Mouse (Mus musculus): ENCODE measurements around the gene Plekho2.

DNA sequence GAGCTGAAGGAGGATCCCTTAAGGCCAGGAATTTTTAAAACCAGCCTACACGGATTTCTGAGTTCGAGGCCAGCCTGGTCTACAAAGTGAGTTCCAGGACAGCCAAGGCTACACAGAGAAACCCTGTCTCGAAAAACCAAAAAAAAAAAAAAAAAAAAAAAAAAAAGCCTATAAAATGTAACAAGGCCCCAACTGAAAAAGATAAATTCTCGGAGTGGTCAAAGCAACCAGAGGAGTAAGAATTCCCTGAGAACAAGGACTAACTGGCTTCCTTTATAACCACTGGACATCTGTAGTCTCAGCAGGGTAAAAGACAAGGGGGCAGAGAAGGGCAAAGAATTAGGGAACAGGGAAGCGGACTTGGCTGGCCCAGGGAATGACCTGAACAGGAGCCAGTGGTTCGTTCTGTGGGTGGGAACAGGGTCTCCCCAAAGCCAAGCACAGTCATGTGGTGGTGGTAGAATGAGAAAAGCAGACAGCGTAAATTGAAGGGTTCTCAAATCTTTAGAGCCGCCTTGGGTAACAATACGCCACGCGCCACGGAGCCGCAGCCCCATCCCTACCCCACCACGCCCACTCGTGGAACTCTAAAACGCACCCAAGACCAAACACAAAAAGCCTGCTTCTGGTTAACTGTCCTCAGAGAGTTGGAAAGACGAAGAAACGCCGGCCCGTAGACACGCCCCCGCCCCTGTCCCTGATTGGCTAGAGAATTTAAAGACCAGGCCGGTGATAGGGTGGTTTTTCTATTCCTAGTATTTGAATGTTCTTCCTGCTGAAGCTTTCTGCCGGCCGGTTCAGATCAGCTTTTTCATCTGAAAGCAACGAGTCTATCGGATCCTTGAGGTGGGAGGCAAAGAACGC, 6.8 kb upstream of the Plekho2 start, which contains the start of gene Pif1:
- TF ChIP-seq CTCF (IDR thresholded peaks at IDR 0.05; ENCODE audit: borderline replicate concordance, insufficient read depth, low read depth, low read length) = no peak
- TF ChIP-seq POLR2A (IDR thresholded peaks at IDR 0.05; ENCODE audit: borderline replicate concordance, insufficient read depth, low read length) = no peak
